Mouse (Mus musculus): ENCODE measurements around the gene Acr.

Gene Acr

DNA sequence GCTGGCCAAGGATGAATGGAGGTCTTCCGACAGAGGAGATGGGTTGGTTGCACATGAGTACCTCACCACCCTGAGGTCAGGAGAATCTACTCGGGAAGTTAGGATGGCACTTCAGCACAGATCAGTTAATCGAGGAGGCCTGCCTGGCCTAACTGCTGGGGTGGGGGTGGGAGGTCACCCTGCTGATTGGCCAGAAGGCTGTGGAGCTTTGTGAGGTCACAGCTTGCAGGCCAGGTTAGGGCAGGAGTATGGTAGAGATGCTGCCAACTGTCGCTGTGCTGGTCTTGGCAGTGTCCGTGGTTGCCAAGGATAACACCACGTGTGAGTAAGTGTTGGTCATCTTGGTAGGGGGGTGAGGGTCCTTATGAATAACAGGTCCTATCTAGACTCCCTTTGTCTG, at the start of gene Acr:
Gene Acr, plus strand, starts transcription at position 213 of the 400 bp plus-strand sequence.
- DNase-seq (ENCODE audit: low read depth, low spot score): no peak

GRCm38 (mm10) chr15:89521951-89522350, 46.2 kb upstream of the Acr start:
- DNase-seq (ENCODE audit: low read depth, low spot score): no peak

- DNase-seq (ENCODE audit: low read depth, low spot score): no peak
Measured at GRCm38 (mm10) chr15:89522566-89523282, 45.4 kb upstream of the Acr start.

- DNase-seq (ENCODE audit: low read depth, low spot score): no peak
Measured at GRCm38 (mm10) chr15:89523283-89523832, 44.8 kb upstream of the Acr start.

DNA sequence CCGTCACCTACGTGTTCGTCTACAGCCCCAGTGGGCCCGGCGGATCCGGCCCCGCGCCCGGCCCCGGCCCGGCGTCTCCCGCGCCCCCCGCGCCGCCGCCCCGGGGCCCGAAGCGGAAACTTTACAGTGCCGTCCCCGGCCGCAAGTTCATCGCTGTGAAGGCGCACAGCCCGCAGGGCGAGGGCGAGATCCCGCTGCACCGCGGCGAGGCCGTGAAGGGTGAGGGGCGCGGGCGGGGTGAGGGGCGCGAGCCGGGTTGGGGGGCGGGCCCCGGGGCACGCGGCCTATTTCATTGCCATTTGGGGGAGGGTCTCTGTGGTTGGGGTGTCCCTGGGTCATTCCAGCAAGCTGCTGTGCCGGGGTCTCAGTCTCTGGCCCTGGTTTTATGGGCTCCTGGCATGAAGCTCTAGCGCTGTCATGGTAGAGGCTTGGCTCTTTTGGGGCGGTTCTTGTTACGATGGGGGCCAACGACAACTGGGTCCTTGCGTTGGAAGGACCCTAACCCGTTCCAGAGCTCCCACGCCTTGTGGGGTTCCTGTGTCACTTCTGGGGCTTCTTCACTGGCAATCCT, 44.0 kb upstream of the Acr start:
- no peak for DNase-seq (ENCODE audit: low read depth, low spot score)

- DNase-seq (ENCODE audit: low read depth, low spot score): no peak
Measured at GRCm38 (mm10) chr15:89524611-89525415, 43.3 kb upstream of the Acr start.

GRCm38 (mm10) chr15:89525464-89525863, 42.7 kb upstream of the Acr start:
- DNase-seq (ENCODE audit: low read depth, low spot score): no peak

- no peak for DNase-seq (ENCODE audit: low read depth, low spot score)
Measured at GRCm38 (mm10) chr15:89525896-89526295, 42.2 kb upstream of the Acr start.

DNA sequence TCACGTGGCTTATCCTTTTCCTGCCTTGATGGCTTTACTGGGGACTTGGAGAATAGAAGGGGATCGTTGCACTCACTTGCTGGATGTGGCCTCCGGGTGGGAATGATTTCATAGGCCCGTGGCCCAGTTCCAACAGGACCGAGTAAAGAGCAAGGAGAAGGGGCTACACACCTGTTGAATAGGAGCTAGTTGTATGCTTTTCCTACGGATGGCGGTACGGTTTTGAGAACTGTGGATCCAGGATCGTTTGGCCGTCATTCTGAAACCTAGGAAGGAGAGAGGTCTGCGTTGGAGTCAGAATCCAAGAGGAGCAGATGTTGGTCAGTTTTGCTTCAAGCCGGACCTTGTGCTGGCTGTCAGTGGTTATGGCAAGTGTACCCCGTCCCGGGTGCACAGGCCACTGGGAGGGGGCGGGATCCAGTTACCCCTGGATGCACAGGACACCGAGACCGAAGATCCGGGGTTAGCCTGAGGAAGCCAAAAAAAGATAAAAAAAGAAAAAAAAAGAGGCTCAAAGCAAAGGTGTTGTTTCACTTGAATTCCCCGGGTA, 41.3 kb upstream of the Acr start:
- no peak for DNase-seq (ENCODE audit: low read depth, low spot score)

DNA sequence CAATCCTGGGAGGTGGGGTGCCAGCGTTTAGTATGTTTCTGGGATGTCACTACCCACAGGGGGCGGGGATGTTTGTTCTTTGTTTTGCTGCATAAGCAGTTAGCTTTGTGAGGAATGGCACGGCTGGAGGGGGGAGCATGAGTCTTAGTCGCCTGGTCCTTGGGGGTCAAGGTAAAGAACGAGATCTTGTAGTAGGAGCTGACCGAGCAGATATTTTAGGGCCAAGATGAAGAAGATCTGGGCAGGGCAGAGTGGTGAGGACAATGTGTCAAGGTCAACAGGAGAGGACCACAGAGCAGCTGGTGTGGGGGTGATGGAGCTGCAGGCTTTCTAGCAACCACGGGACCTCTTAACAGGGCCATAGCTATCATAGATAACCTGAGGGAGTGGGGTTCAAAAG, 40.7 kb upstream of the Acr start:
- no peak for DNase-seq (ENCODE audit: low read depth, low spot score)

DNA sequence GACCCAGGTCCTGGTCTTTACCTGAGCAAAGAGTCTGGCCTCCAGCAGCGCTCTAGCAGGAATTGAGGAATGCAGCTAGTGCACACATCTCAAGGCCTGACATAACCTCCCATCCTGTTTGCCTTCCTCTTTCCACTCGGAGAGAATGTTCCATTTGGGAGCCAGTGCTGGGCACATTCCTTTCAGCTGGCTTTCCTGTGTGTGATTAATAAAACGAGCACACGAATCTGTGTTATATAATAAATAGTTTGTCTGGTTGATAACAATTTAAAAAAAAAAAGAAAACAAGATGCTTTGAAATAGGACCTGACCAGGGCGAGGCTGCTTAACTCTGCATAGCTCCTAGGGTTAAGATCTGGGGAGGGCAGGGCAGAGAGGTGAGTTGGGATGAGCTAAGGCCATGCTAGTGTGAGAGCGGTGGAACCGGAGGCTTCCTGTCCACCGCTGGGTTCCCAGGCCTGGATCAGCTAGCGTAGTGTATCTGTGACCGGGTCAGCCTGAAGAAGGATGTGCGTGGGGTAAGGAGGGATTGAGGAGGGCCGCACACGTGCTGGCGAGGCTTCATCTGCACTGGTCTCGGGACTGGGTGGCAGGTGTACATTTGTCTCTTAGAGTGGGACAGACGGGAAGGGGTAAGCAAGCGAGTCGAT, 39.8 kb upstream of the Acr start:
- no peak for DNase-seq (ENCODE audit: low read depth, low spot score)

GRCm38 (mm10) chr15:89528923-89529322, 39.2 kb upstream of the Acr start:
- no peak for DNase-seq (ENCODE audit: low read depth, low spot score)

- peak; percentile 80 for DNase-seq (ENCODE audit: low read depth, low spot score)
Measured at GRCm38 (mm10) chr15:89530336-89530735, 37.8 kb upstream of the Acr start.

- DNase-seq (ENCODE audit: low read depth, low spot score): no peak
Measured at GRCm38 (mm10) chr15:89531399-89531798, 36.7 kb upstream of the Acr start.

- no peak for DNase-seq (ENCODE audit: low read depth, low spot score)
Measured at GRCm38 (mm10) chr15:89532026-89532923, 35.9 kb upstream of the Acr start.

GRCm38 (mm10) chr15:89532924-89533842, 34.9 kb upstream of the Acr start:
- DNase-seq (ENCODE audit: low read depth, low spot score): no peak

GRCm38 (mm10) chr15:89533843-89534207, 34.3 kb upstream of the Acr start:
- no peak for DNase-seq (ENCODE audit: low read depth, low spot score)

- no peak for DNase-seq (ENCODE audit: low read depth, low spot score)
Measured at GRCm38 (mm10) chr15:89544171-89544570, 24.0 kb upstream of the Acr start.

GRCm38 (mm10) chr15:89547321-89547720, 20.8 kb upstream of the Acr start:
- no peak for DNase-seq (ENCODE audit: low read depth, low spot score)
